Mouse (Mus musculus): ENCODE results near the gene Mrpl45.

DNA sequence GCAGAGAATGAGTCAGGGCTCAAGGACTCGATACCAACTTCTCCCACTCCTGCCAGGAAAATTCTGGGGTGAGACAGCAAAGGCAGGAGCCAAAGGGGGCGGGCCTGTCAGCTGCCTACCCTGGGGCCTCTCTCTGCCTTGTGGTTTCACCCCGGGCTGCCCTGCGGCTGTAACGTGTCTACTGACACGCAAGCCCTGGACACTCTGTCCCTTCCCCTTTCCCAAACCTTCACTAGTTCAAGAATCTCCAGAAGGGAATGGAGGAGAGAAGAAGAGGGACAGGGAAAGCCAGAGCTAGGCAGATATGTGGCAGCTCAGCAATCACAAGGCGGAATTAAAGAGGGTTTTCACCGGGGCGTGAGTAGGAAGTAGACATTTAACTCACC, 6.1 kb upstream of the Mrpl45 start:
- TF ChIP-seq CTCF (IDR thresholded peaks at IDR 0.05; ENCODE audit: borderline replicate concordance, extremely low read depth, insufficient read depth, insufficient read length) = no peak
- no peak for TF ChIP-seq POLR2A (IDR thresholded peaks at IDR 0.05; ENCODE audit: borderline replicate concordance, extremely low read depth, insufficient read depth, insufficient read length, poor library complexity, severe bottlenecking)

Measured in brain, embryonic 14.5 days (tissue).